Mouse (Mus musculus): Measurements from ENCODE around the gene Ptbp3.

DNA sequence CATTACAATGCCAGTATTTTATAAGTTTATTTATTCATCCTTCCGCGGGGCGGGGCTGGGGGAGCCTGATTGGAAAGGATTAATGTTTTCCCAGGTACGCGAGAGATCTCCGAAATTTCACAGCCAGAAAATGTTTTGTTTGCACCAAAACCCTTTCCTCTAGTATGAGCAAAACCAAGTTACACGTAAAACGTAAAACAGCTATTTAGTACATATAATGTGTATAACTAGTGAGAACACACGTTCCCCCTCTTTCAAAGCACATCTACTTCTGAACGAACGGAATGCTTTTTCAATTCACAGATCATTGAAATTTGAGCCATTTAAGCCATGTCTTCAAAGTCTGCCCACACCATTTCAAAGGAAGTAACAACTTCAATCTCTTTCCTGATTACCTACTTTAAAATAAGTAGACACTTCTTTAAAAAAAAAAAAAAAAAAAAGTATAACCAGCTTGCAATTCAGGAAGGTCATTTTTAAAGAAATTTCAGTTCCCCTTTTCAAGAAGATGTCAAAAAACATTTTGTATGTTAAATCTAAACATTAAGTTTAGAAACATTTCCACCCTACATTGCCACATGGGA, 905 bp upstream of the Ptbp3 start:
- no peak for TF ChIP-seq USF1 (IDR thresholded peaks at IDR 0.05; ENCODE audit: low read depth, low read length)
- TF ChIP-seq POLR2A (IDR thresholded peaks at IDR 0.05; ENCODE audit: control insufficient read depth in 1 of 2, insufficient read depth in 1 of 2, low read depth in 1 of 2, low read length in 2 of 2, poor library complexity in 1 of 2): no peak
- no peak for TF ChIP-seq CHD2 (IDR thresholded peaks at IDR 0.05; ENCODE audit: low read length)
- no peak for TF ChIP-seq TCF12 (IDR thresholded peaks at IDR 0.05; ENCODE audit: low read depth, low read length)
- TF ChIP-seq GATA1 (IDR thresholded peaks at IDR 0.05; ENCODE audit: low read depth, low read length): no peak
- TF ChIP-seq POLR2AphosphoS2 (IDR thresholded peaks at IDR 0.05; ENCODE audit: low read length): no peak
- TF ChIP-seq SIN3A (IDR thresholded peaks at IDR 0.05; ENCODE audit: low read length): peak; percentile 50; the same call in 1 of the 2 replicates
- TF ChIP-seq CTCF (IDR thresholded peaks at IDR 0.05 in 2 of 3, conservative IDR thresholded peaks at IDR 0.05 in 1 of 3; ENCODE audit: control insufficient read depth in 1 of 3, insufficient read depth in 1 of 3, low read depth in 2 of 3, low read length in 3 of 3, poor library complexity in 1 of 3, severe bottlenecking in 1 of 3): no peak
- TF ChIP-seq HCFC1 (IDR thresholded peaks at IDR 0.05; ENCODE audit: low read depth, low read length): no peak
